Mouse (Mus musculus): Measurements from ENCODE around the gene Eif4e3. TPM values are rescaled to one million over a fixed set of nuclear protein-coding genes. Genes with fewer than 3 reads are reported as not detected.
A peak's percentile ranks its signal among the peaks of the same experiment; 100 is the strongest.

Eif4e3 gene
- polyA plus RNA-seq, 1 experiment from 2014 or later, result 14.9 TPM

DNA sequence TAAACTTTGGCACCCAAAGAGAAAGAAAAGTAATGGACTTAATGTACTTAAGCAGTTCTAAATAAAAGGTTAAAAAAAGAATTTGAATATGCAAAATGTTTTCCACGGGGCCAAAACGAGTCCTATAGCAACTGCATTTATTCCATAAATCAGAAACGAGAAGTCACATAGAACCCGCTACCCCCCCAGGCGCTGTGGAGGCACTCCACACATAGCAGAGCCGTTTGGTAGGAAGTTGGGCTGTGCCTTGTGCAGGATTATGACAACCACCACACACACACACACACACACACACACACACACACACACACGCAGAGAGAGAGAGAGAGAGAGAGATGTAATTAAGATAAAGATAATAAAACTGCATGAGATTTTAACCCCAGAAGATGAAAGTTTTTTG, 46.1 kb downstream of the Eif4e3 start:
- H3K9me3 ChIP-seq (replicated peaks), result no peaks in the 10 kb centered on the region
- ATAC-seq (ENCODE audit: insufficient number of reproducible peaks, low FRiP score, low TSS enrichment, low read depth), result no peak
- H3K36me3 ChIP-seq, result no peaks in the 10 kb centered on the region
- WGBS, result 43% methylated on average over 7 of the region's 7 CpGs
- H3K4me3 ChIP-seq (replicated peaks), result no peak overlapping the region
- peaks cover 25% of the 10 kb centered on the region for H3K4me1 ChIP-seq
- no peak overlapping the region for H3K4me2 ChIP-seq (replicated peaks)
- H3K27ac ChIP-seq (replicated peaks), result no peak overlapping the region
- H3K27me3 ChIP-seq, result no peaks in the 10 kb centered on the region
- H3K9ac ChIP-seq, result no peak overlapping the region

DNA sequence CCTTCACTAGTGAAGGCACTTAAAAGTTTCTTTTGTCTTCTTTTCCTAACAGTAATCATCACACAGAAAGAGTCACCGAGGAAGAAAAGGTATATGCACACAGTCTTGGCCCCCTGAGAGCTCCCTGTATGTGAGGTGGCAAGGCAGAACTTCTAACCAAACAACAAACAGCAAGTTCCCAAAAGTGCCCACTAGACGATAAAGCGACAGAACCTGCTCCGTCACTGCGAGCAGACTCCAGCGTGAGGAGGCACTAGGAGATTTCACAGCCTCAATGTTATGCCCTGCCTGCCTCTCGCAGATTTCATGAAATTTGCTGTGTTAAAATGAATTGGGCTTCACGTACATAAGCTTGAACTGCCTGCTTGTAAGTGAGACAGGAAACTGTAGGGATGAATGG, 46.6 kb downstream of the Eif4e3 start:
- H3K9ac ChIP-seq, result no peak overlapping the region
- H3K9me3 ChIP-seq (replicated peaks), result no peaks in the 10 kb centered on the region
- H3K27ac ChIP-seq (replicated peaks), result peak overlapping the region; percentile 34; the same call in 1 of the 2 replicates
- no peak overlapping the region for H3K4me3 ChIP-seq (replicated peaks)
- peaks cover 28% of the 10 kb centered on the region for H3K4me1 ChIP-seq
- WGBS, result 44% methylated on average over 8 of the region's 8 CpGs
- no peaks in the 10 kb centered on the region for H3K36me3 ChIP-seq
- ATAC-seq (ENCODE audit: insufficient number of reproducible peaks, low FRiP score, low TSS enrichment, low read depth), result no peak
- H3K27me3 ChIP-seq, result no peaks in the 10 kb centered on the region
- no peak overlapping the region for H3K4me2 ChIP-seq (replicated peaks)

DNA sequence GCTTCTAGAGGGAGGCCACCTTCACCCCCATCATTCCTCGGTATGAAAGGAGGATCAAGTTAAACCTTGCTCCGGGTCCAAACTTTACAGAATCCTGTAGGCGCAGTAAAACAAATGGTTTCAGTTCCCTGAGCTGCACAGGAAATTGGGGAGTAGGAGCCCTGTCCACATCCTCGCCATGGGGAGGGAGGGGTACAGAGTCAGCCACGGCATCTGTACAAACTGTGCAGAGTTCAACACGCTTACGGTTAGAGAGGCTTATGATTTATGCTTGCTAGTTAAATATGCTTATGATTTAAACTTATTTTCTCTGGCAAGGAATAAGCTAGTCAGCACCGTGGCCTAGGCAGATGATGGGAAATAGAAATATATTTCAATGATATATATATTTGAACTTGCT, 47.1 kb downstream of the Eif4e3 start:
- ATAC-seq (ENCODE audit: insufficient number of reproducible peaks, low FRiP score, low TSS enrichment, low read depth), result no peak
- no peak overlapping the region for H3K9ac ChIP-seq
- no peaks in the 10 kb centered on the region for H3K27me3 ChIP-seq
- no peak overlapping the region for H3K4me3 ChIP-seq (replicated peaks)
- H3K9me3 ChIP-seq (replicated peaks), result no peaks in the 10 kb centered on the region
- H3K36me3 ChIP-seq, result no peaks in the 10 kb centered on the region
- no peak overlapping the region for H3K27ac ChIP-seq (replicated peaks)
- no peak overlapping the region for H3K4me2 ChIP-seq (replicated peaks)
- WGBS, result 22% methylated on average over 8 of the region's 8 CpGs
- peaks cover 32% of the 10 kb centered on the region for H3K4me1 ChIP-seq

DNA sequence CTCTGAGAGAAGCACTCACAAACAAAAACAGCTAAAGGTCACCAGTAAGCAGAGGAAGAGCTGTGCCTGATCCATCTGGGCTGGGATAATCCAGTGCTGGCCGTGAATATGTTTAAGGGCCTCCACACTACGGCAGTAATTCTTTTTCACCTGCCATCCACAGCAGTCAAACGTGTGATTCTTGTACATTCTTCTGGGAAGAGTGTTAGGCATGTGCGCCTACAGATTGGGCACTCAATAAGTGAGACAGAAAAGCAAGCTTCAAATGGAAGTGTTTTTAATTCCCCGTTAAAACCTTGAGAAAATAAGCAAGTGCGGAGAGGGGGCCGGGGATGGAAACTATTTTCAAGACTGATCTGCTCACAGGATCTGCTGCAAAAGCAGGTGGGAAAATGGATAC, 48.7 kb downstream of the Eif4e3 start:
- 63% methylated on average over 7 of the region's 7 CpGs for WGBS
- Histone ChIP-seq H3K9me3 (replicated peaks) (no peaks in the 10 kb centered on the region), H3K9ac (no peak overlapping the region), H3K27me3 (no peaks in the 10 kb centered on the region), H3K4me3 (replicated peaks) (no peak overlapping the region), H3K36me3 (no peaks in the 10 kb centered on the region), H3K4me1 (peaks cover 29% of the 10 kb centered on the region), H3K27ac (replicated peaks) (no peak overlapping the region), H3K4me2 (replicated peaks) (no peak overlapping the region)
- ATAC-seq (ENCODE audit: insufficient number of reproducible peaks, low FRiP score, low TSS enrichment, low read depth), result no peak

DNA sequence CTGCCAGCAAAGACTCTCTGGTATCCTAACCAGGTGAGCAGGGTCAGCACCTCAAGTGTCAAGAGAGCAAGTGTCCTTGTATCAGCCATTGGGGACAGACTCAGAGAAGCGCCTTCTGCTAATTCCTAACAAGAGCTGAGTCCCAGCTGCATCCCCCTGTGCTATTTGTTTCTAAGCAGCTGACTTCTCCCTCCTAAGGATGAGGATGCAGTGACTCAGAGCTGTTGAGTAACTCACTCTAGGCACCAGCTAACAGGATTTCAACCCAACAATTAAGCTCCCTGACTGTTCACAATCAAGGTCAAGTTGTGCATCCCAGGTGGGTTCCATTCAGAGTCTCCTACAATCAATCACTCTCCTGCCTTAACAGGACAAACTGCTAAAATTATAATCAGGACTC, 49.2 kb downstream of the Eif4e3 start:
- H3K36me3 ChIP-seq, result no peaks in the 10 kb centered on the region
- H3K4me1 ChIP-seq, result peaks cover 29% of the 10 kb centered on the region
- no peak overlapping the region for H3K4me2 ChIP-seq (replicated peaks)
- 86% methylated on average over 1 of the region's 1 CpGs for WGBS
- no peak overlapping the region for H3K27ac ChIP-seq (replicated peaks)
- no peak for ATAC-seq (ENCODE audit: insufficient number of reproducible peaks, low FRiP score, low TSS enrichment, low read depth)
- H3K9me3 ChIP-seq (replicated peaks), result no peaks in the 10 kb centered on the region
- H3K9ac ChIP-seq, result no peak overlapping the region
- H3K27me3 ChIP-seq, result no peaks in the 10 kb centered on the region
- H3K4me3 ChIP-seq (replicated peaks), result no peak overlapping the region

DNA sequence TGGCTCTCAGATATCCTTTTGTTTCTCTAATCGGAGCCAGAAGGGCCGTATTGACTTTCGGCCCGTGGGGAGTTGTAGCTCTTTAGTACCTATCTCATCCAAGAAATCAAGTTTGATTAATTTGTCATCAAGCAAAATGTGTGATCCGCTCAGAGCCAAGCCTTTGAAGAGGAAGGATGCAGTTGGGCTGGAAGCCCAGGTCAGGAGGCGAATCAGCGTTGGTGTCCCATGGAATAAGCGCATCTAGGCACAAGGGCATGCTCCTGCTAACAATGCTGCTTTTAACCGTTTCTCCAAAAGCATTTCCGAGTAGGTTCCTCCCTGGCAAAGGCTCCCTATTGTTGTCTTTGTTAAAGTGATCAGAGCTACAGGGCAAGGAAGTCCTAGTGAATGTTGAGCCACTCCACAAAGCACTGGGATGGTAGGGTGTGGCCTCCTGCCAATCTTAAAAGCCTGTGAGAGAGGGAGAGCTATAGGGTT, 51.3 kb downstream of the Eif4e3 start:
- Histone ChIP-seq H3K27me3 (no peaks in the 10 kb centered on the region), H3K4me2 (replicated peaks) (no peak overlapping the region), H3K36me3 (no peaks in the 10 kb centered on the region), H3K4me1 (peaks cover 36% of the 10 kb centered on the region), H3K4me3 (replicated peaks) (no peak overlapping the region), H3K9ac (no peak overlapping the region), H3K9me3 (replicated peaks) (no peaks in the 10 kb centered on the region), H3K27ac (replicated peaks) (no peak overlapping the region)
- 38% methylated on average over 10 of the region's 10 CpGs for WGBS
- no peak for ATAC-seq (ENCODE audit: insufficient number of reproducible peaks, low FRiP score, low TSS enrichment, low read depth)

DNA sequence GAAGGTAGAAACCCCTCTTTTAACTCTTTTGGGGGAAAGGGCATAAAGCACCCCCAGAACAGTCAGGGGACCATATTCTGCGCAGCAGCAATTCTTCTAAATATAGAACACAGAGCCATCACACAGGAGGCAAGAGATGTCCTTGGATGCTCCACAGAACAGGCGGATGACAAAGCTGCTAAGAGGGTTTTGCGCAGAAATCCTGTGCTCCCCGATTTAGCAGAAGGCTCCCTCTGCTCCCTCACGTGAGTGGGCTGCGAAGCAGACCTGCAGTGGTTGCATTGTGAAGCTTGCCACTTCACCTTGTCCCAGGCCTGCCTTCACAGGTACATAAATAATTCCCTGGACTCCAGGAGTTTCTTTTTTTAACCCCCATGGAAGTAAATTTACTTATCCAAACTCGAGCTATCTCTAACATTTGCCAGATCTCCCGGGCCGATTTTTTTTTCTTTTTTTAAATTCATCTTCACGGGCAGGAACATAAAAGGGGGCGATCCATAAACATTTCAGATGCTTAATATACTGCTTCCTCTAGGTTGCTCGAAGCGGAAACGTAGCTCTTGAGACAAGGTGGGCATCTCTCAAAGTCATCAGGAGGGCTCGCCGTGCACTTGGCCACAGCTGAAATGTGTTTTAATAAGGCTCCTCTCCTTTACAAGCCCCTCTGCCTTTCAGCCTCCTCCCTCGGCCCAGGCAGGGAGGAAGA, 51.9 kb downstream of the Eif4e3 start:
- Histone ChIP-seq H3K9me3 (replicated peaks) (no peaks in the 10 kb centered on the region), H3K27me3 (no peaks in the 10 kb centered on the region), H3K4me2 (replicated peaks) (no peak overlapping the region), H3K9ac (no peak overlapping the region), H3K36me3 (no peaks in the 10 kb centered on the region), H3K4me3 (replicated peaks) (no peak overlapping the region), H3K4me1 (peaks cover 38% of the 10 kb centered on the region), H3K27ac (replicated peaks) (no peak overlapping the region)
- 53% methylated on average over 17 of the region's 17 CpGs for WGBS
- ATAC-seq (ENCODE audit: insufficient number of reproducible peaks, low FRiP score, low TSS enrichment, low read depth), result no peak

DNA sequence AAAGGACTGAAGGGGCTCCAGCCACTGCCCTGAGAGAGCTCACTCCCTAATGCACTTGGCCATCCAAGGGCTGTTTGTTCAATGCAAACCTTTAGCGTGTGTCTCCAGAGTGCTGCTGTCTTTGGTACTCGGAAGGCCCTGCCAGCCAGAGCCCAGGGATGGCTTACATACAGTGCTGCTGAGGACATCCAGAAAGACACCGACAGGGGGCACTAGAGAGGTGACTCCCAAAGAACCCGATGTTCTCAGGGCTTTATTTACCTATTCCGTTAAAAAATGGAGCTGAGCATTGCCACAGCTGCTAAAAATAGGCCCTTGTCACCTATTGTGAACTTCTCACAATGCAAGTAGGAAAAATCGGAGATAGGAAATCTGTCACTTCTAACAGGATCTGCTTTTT, 54.7 kb downstream of the Eif4e3 start:
- H3K27me3 ChIP-seq, result no peaks in the 10 kb centered on the region
- H3K27ac ChIP-seq (replicated peaks), result no peak overlapping the region
- peaks cover 32% of the 10 kb centered on the region for H3K4me1 ChIP-seq
- WGBS, result 73% methylated on average over 6 of the region's 6 CpGs
- no peak overlapping the region for H3K4me3 ChIP-seq (replicated peaks)
- no peak for ATAC-seq (ENCODE audit: insufficient number of reproducible peaks, low FRiP score, low TSS enrichment, low read depth)
- no peaks in the 10 kb centered on the region for H3K36me3 ChIP-seq
- no peak overlapping the region for H3K9ac ChIP-seq
- H3K4me2 ChIP-seq (replicated peaks), result no peak overlapping the region
- H3K9me3 ChIP-seq (replicated peaks), result no peaks in the 10 kb centered on the region

DNA sequence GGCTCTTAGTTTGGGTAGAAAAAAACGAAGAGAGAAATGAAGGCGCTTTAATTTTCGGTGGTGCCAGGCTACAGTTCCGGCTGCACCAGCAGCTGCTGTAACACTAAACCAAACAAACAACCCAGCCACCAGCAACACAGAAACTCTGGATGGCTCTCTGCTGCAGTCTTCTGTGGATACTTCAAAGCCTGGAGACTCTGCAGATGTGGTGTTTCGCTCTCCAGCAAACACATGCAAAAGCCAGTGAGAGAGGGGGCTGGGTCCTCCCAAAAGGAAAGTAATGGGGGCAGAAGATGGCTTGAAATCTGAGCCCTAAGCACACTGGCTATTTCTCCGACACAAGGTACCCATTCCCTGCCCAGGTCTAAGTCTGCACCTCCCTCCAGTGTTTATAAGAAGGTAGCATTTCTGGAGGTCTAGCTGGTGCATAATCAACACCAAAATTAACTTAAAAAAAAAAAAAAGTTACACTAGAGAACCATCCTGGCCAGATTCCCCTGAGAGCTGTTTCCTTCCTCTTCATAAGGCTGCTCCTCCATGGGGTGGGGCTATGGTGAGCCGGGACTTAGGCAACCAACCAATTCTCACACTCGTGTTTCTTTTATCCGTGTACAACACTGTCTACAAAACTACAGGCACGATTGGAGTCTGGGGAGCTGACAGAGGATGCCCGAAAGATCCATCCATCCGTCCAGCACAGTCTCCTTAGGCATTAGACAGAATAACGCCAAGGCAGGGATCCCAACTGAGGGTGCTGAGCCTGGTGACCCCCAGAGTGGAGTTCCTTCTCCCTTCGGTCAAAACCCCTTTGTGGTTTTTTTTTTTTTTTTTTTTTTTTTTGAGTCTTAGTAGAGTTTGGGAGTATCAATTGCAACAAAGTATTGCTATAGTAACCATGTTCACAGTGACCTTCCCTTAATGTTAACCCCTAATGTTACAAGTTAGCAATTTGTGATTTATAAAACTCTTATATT, 55.8 kb downstream of the Eif4e3 start:
- 0 out of 2 replicates have a peak, but pooled peaks have one; percentile 24 for ATAC-seq (ENCODE audit: insufficient number of reproducible peaks, low FRiP score, low TSS enrichment, low read depth)
- Histone ChIP-seq H3K4me3 (replicated peaks) (no peak overlapping the region), H3K9me3 (replicated peaks) (no peaks in the 10 kb centered on the region), H3K27me3 (no peaks in the 10 kb centered on the region), H3K9ac (no peak overlapping the region), H3K36me3 (no peaks in the 10 kb centered on the region), H3K4me2 (replicated peaks) (peak overlapping the region; percentile 27; the same call in 1 of the 2 replicates), H3K4me1 (peaks cover 29% of the 10 kb centered on the region), H3K27ac (replicated peaks) (peak overlapping the region; percentile 40)
- 24% methylated on average over 14 of the region's 14 CpGs for WGBS

DNA sequence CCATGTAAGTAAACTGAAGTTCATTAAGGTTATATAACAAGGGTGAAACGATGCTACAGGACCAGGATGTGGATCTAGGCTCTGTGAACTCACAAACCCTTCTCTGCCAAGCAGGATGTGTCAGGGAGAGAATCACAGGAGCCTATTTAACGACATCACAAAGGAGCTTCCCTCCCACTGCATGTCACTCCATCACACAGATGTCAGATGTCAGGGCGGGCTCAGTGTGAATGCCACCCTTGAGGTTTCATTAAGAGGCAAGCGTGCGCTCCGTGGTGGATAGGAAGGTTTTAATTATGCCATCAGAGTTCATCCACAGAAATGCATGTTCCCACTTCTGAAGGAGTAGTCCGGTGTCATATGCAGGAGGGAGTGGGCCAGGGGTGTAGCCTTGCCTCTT, 60.5 kb downstream of the Eif4e3 start:
- no peak overlapping the region for H3K9ac ChIP-seq
- WGBS, result 56% methylated on average over 7 of the region's 7 CpGs
- no peaks in the 10 kb centered on the region for H3K9me3 ChIP-seq (replicated peaks)
- H3K4me1 ChIP-seq, result peaks cover 26% of the 10 kb centered on the region
- H3K27ac ChIP-seq (replicated peaks), result no peak overlapping the region
- no peak overlapping the region for H3K4me2 ChIP-seq (replicated peaks)
- H3K36me3 ChIP-seq, result no peaks in the 10 kb centered on the region
- no peak for ATAC-seq (ENCODE audit: insufficient number of reproducible peaks, low FRiP score, low TSS enrichment, low read depth)
- no peaks in the 10 kb centered on the region for H3K27me3 ChIP-seq
- no peak overlapping the region for H3K4me3 ChIP-seq (replicated peaks)

DNA sequence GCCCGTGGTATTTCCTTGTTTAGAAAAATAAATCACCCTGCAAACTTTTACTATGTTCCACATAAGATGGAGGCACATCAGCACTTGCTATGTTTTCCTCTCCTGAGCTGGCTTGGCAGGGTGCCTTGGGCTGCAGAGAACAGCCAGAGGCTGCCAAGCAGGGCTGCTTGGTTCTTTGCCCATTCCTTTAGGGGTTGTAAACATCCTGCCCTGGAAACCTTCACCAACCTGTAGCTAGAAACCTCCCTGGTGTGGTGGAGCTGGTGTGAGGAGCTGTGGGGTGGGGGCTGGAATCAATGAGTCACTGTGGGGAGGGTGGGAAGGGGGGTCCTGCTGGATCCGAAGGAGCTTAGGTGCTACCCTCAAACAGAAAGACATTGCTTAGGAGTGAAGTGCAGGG, 61.8 kb downstream of the Eif4e3 start:
- no peak overlapping the region for H3K4me2 ChIP-seq (replicated peaks)
- no peak overlapping the region for H3K4me3 ChIP-seq (replicated peaks)
- H3K4me1 ChIP-seq, result peaks cover 23% of the 10 kb centered on the region
- WGBS, result 38% methylated on average over 2 of the region's 2 CpGs
- no peaks in the 10 kb centered on the region for H3K36me3 ChIP-seq
- 0 out of 2 replicates have a peak overlapping the region, but pooled peaks have one; percentile 39 for H3K27ac ChIP-seq (replicated peaks)
- H3K9ac ChIP-seq, result no peak overlapping the region
- no peaks in the 10 kb centered on the region for H3K27me3 ChIP-seq
- no peaks in the 10 kb centered on the region for H3K9me3 ChIP-seq (replicated peaks)
- peak; percentile 51 for ATAC-seq (ENCODE audit: insufficient number of reproducible peaks, low FRiP score, low TSS enrichment, low read depth)

All from embryonic facial prominence, embryonic 15.5 days (tissue).